Mouse (Mus musculus): Measurements from ENCODE around the gene Gm20683. TPM values are rescaled to one million over a fixed set of nuclear protein-coding genes. Genes with fewer than 3 reads are reported as not detected.

The Gm20683 gene
- polyA plus RNA-seq, 1 experiment from 2014 or later = 6.0 TPM

- ChIA-PET POLR2A (interaction anchor here (0.6 to 1.5 kb wide), 5 partner anchors 11 to 230 kb away, joined by 3 to 7 read pairs (median 4); partner anchors contain the start of genes Narfl and Rhot2), CTCF (interaction anchor here (0.7 to 2.3 kb wide), 3 partner anchors 40 to 71 kb away, joined by 3 to 9 read pairs (median 4); no protein-coding TSS in a partner anchor)
- in situ Hi-C loops (cut with MboI; ENCODE audit: low pct_unique_long_range_greater_than_20kb) = loop anchor here (5.0 kb wide), 2 partner anchors 36 to 71 kb away; no protein-coding TSS in a partner anchor
- ATAC-seq (peak; percentile 61), DNase-seq (ENCODE audit: low read depth, low spot score) (no peak)
- no peaks in the 10 kb centered on the region for H3K27me3 ChIP-seq
- TF ChIP-seq CTCF (IDR thresholded peaks at IDR 0.05) = no peak
These were observed 38.6 kb downstream of the Gm20683 start for GRCm38 (mm10) chr17:25802825-25803517.

- ChIA-PET POLR2A (interaction anchor here (0.7 kb wide), 1 partner anchor 403 kb away, joined by 3 read pairs; no protein-coding TSS in a partner anchor), CTCF (interaction anchor here (0.6 to 2.3 kb wide), 11 partner anchors 10 to 73 kb away, joined by 3 to 11 read pairs (median 6); partner anchors contain the start of genes Chtf18, Fam173a, Haghl and Narfl)
- DNase-seq (ENCODE audit: low read depth, low spot score) (no peak), ATAC-seq (peak; percentile 44)
- H3K27me3 ChIP-seq = no peaks in the 10 kb centered on the region
- TF ChIP-seq CTCF (IDR thresholded peaks at IDR 0.05) = no peak
- in situ Hi-C loops (cut with MboI; ENCODE audit: low pct_unique_long_range_greater_than_20kb) = loop anchor here (5.0 kb wide), 2 partner anchors 34 to 69 kb away; no protein-coding TSS in a partner anchor
These were observed 40.5 kb downstream of the Gm20683 start for GRCm38 (mm10) chr17:25801029-25801428.

- ATAC-seq (peak; percentile 84), DNase-seq (ENCODE audit: low read depth, low spot score) (no peak)
- ChIA-PET CTCF (interaction anchor here (0.7 kb wide), 1 partner anchor 23 kb away, joined by 3 read pairs; the partner anchor contains the start of gene Narfl), POLR2A (interaction anchor here (1.5 kb wide), 1 partner anchor 12 kb away, joined by 4 read pairs; the partner anchor contains the start of gene Fbxl16)
- no peaks in the 10 kb centered on the region for H3K27me3 ChIP-seq
- no peak for TF ChIP-seq CTCF (IDR thresholded peaks at IDR 0.05)
- in situ Hi-C loops (cut with MboI; ENCODE audit: low pct_unique_long_range_greater_than_20kb) = no loop called here
These were observed 44.6 kb downstream of the Gm20683 start, which contains the start of gene Metrn for GRCm38 (mm10) chr17:25796951-25797369. Gene Metrn, minus strand, starts transcription at chr17:25797136.

GRCm38 (mm10) chr17:25796211-25796771 lies 45.3 kb downstream of the Gm20683 start:
- in situ Hi-C loops (cut with MboI; ENCODE audit: low pct_unique_long_range_greater_than_20kb) = no loop called here

GRCm38 (mm10) chr17:25795609-25796092 lies 45.9 kb downstream of the Gm20683 start, which contains the start of gene AC134908.4:
Gene AC134908.4, minus strand, starts transcription at chr17:25795659.
- CTCF ChIA-PET = interaction anchor here (1.7 kb wide), 1 partner anchor 11 kb away, joined by 4 read pairs; no protein-coding TSS in a partner anchor
- in situ Hi-C loops (cut with MboI; ENCODE audit: low pct_unique_long_range_greater_than_20kb) = no loop called here
- no peaks in the 10 kb centered on the region for H3K27me3 ChIP-seq
- ATAC-seq (no peak), DNase-seq (ENCODE audit: low read depth, low spot score) (no peak)
- POLR2A ChIA-PET = no interaction called here
- TF ChIP-seq CTCF (IDR thresholded peaks at IDR 0.05) = no peak

More at GRCm38 (mm10) chr17:25796211-25796771, 45.3 kb downstream of the Gm20683 start:
- no peak for DNase-seq (ENCODE audit: low read depth, low spot score)
- ChIA-PET POLR2A (interaction anchor here (1.5 kb wide), 1 partner anchor 13 kb away, joined by 4 read pairs; the partner anchor contains the start of gene Fbxl16), CTCF (no interaction called here)
- no peak for ATAC-seq
- H3K27me3 ChIP-seq = no peaks in the 10 kb centered on the region
- TF ChIP-seq CTCF (IDR thresholded peaks at IDR 0.05) = no peak

- no peak for TF ChIP-seq CTCF (IDR thresholded peaks at IDR 0.05)
- DNase-seq (ENCODE audit: low read depth, low spot score) = no peak
- ATAC-seq = no peak
- no peaks in the 10 kb centered on the region for H3K27me3 ChIP-seq
- ChIA-PET CTCF (interaction anchor here (1.7 kb wide), 1 partner anchor 10 kb away, joined by 4 read pairs; no protein-coding TSS in a partner anchor), POLR2A (interaction anchor here (1.1 kb wide), 1 partner anchor 21 kb away, joined by 5 read pairs; the partner anchor contains the start of gene Narfl)
- in situ Hi-C loops (cut with MboI; ENCODE audit: low pct_unique_long_range_greater_than_20kb) = no loop called here
These were observed 46.6 kb downstream of the Gm20683 start for GRCm38 (mm10) chr17:25794998-25795397.

- POLR2A ChIA-PET = interaction anchor here (1.1 kb wide), 1 partner anchor 20 kb away, joined by 5 read pairs; the partner anchor contains the start of gene Narfl
- CTCF ChIA-PET = interaction anchor here (1.7 kb wide), 1 partner anchor 9 kb away, joined by 4 read pairs; no protein-coding TSS in a partner anchor
- H3K27me3 ChIP-seq = no peaks in the 10 kb centered on the region
- DNase-seq (ENCODE audit: low read depth, low spot score) (no peak), ATAC-seq (no peak)
- no peak for TF ChIP-seq CTCF (IDR thresholded peaks at IDR 0.05)
- in situ Hi-C loops (cut with MboI; ENCODE audit: low pct_unique_long_range_greater_than_20kb) = no loop called here
These were observed 47.4 kb downstream of the Gm20683 start for GRCm38 (mm10) chr17:25794197-25794596.

- DNase-seq (ENCODE audit: low read depth, low spot score) (no peak), ATAC-seq (no peak)
- TF ChIP-seq CTCF (IDR thresholded peaks at IDR 0.05) = no peak
- POLR2A ChIA-PET = interaction anchor here (0.8 kb wide), 1 partner anchor 15 kb away, joined by 3 read pairs; no protein-coding TSS in a partner anchor
- CTCF ChIA-PET = interaction anchor here (0.6 to 3.2 kb wide), 3 partner anchors 9 to 59 kb away, joined by 3 to 11 read pairs (median 3); no protein-coding TSS in a partner anchor
- no peaks in the 10 kb centered on the region for H3K27me3 ChIP-seq
- in situ Hi-C loops (cut with MboI; ENCODE audit: low pct_unique_long_range_greater_than_20kb) = no loop called here
These were observed 48.9 kb downstream of the Gm20683 start, which contains the start of gene Fam173a for GRCm38 (mm10) chr17:25792615-25793014. Gene Fam173a, minus strand, starts transcription at chr17:25792901.

- ChIA-PET CTCF (interaction anchor here (1.2 to 3.2 kb wide), 2 partner anchors 9 to 58 kb away, joined by 3 to 11 read pairs; no protein-coding TSS in a partner anchor), POLR2A (no interaction called here)
- no peaks in the 10 kb centered on the region for H3K27me3 ChIP-seq
- TF ChIP-seq CTCF (IDR thresholded peaks at IDR 0.05) = no peak
- no peak for ATAC-seq
- in situ Hi-C loops (cut with MboI; ENCODE audit: low pct_unique_long_range_greater_than_20kb) = no loop called here
- no peak for DNase-seq (ENCODE audit: low read depth, low spot score)
These were observed 49.6 kb downstream of the Gm20683 start for GRCm38 (mm10) chr17:25791843-25792527.

Data from Patski (cell line).